Mouse (Mus musculus) G1E (cell line): Measurements from ENCODE around the gene Nemp1.

Source experiments
- CTCF ChIP-seq: IDR thresholded peaks from 2 replicates; pipeline ENCODE4 v1.5.1; 2012; ENCODE audit warnings: low read depth, low read length, inconsistent platforms, mixed read lengths
- GATA1 ChIP-seq: IDR thresholded peaks from 2 replicates; pipeline ENCODE4 v1.6.1; 2012; ENCODE audit warnings: borderline replicate concordance, low read length, inconsistent platforms, mixed read lengths
- POLR2AphosphoS5 ChIP-seq: IDR thresholded peaks from 2 replicates; pipeline ENCODE4 v1.6.1; 2012; ENCODE audit warnings: low read depth, low read length, inconsistent platforms; ENCODE audit not compliant: insufficient replicate concordance

DNA sequence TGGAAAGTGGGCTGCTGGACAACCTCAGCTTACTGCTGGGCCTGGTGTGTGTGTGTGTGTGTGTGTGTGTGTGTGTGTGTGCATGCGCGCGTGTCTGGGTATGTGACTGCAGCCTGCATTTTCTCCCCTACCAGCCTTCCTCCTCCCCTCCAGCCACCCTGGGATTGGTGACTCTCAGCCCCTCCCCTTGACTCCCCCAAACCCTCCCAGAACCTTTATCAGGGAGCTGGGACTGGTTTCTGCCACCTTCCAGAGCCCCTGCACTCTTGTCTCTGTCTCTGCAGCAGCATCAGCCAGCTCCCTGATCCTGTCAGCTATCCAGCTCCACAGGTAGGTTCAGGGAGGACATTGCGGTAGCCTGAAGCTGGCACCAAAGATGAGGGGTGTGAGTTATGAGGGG is 58.4 kb downstream of the Nemp1 start:
- TF ChIP-seq CTCF (no peak), GATA1 (no peak), POLR2AphosphoS5 (no peak)
